Mouse (Mus musculus) thymus, adult 18-20 months (tissue): ENCODE results near the gene Foxp1.

ENCODE experiments used
- DNase-seq, 2 experiments: peaks; one replicate each; pipeline ENCODE4 v3.0.0; 2022; ENCODE audit warnings: mixed read lengths in 2 of 2

The Foxp1 gene

DNA sequence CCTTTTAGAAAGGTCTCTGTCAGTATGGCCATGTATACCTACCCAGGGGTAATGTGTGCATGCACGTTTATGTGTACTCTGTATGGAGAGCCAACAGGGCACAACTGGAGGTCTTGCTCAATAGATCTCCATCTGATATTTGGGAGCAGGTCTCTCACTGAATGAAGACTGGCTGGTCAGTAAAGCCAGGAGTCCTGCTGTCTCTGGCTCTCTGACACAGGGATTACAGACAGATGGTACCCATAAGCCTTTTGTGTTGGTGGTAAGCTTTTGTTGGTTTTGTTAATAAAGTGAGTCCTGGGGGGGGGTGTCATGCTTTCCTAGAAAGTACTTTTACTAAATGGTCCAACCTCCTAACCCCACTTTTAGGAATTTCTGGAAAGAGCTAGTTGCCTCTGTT lies 245.3 kb downstream of the Foxp1 start:
- DNase-seq, result no peak

DNA sequence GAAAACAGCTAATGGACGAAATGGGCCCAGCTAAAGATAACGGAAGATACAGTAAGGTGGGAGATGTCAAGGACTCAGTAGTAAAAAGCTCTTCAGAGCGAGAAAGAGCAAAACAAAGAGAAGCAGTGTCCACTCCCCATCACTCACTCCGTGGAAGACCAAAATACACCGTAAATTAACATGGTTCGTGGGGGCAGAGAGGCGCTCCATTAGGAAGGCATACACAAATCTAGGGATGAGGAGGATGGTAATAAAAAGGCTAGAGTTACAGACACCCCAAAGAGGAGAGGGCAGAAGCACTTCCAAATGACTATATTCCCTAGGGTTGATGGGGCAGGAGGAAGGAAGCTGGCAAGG lies 246.2 kb downstream of the Foxp1 start:
- no peak for DNase-seq

DNA sequence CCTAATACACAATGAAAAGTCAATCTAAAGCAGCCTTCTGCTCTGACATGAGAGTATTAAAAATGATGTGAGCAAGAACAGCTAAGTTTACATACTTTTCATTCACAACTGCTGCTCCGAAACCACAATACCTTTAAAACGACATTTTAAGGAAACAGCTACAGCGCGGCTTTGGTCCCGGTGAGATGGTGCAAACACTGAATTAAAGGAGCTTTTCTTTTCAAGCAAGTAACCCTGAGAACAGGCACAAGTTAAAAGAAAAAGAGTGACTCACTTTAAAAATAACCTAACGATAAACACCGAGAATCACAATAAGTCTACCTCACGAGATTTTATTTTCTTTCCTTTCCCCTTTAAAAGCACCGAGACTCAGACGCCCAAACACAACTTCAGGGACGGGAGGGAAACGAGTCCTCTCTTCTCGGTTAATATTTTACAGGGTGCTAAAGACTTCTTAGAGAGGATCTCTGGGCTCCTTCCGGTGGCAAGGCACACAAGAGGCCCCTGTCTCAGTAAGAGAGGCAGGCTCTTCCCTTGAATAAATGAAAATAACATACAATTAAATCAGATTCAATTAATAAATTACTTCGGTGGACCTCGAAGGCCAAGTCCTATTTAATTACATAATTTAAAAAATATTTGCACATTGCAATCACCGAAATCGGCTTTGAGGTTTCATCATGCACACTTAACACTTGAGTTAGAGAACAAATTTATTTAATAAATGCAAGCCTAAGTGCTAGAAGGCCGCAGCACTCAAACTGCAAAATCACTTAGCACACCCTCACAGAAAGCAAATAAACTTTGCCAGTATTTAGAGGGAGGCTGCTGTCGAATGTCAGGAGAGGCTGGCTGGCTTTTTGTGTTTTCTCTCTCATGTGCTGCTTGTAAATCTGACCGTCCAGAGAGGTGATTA lies 246.9 kb downstream of the Foxp1 start:
- no peak for DNase-seq

DNA sequence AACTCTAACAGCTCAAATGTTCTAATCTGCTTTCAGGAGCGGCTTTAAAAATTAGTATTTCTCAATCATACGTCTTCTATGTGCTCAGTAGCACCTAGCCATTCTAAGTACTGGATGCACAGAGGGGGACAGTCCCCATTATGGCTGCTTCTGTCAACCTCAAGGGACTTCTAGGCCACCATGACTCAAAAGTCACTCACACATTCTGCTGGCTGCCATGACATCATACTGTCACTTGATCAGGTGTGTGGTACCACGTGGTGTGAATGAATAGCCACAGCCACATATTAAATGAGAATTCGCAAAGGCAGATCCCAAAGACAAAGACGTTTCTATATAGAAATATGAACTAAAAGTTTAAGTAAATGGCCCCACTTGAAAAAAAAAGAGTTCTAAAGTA lies 247.9 kb downstream of the Foxp1 start:
- no peak for DNase-seq

DNA sequence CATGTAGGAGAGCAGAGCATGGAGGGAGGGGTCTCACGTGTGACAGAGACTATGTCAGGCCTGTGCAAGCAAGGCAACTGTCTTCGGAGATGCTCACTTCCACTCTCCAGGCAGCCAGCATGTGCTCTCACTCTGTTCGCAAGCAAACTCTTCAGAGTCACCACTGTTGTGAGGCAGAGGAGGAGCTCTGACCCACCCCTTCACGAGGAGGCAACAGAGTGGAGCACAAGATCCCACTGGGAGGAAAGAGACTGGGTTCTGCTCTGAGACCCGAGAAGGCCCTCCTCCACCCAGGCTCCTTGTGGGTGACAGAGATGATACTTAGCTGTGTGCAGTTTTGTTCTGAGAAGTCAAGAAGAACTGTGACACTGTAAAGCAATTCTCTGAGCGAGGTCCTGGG lies 248.3 kb downstream of the Foxp1 start:
- no peak for DNase-seq

DNA sequence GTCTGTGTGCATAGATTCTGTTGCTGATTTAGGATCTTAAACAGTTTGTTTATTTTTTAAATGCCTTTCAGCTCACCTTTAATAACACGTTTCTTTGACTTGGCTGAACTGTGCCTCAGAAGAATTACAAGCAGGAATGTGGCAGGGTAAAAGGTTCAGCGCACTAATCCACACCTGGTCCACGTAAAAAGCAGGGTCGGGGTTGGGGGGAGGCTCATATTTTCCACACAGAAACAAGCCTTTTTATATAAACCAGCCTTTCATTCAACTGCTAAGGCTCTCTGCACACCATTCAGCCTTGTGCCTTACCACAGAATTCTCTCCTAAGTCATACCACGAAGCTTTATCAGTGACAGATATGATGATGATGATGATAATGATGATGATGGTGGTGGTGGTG lies 249.3 kb downstream of the Foxp1 start:
- no peak for DNase-seq

DNA sequence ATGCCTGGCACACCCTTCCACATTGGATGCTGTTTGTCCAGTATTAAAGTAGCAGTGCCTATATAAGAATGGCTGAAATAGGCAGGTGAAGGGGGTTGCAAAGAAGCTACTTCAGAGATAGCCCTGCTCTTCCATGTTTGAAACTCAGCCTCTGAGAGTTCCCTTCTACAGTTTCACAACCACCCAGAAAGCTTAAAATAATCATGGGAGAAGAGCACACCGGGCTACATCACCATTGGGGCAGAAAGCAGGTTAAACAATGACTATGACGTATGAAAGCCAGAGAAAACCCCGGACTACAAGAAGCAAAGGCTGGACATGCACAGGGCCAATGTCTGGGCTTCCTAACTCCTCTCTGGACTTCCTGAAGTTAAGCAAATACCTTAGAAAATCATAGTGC lies 250.3 kb downstream of the Foxp1 start:
- DNase-seq, result no peak

DNA sequence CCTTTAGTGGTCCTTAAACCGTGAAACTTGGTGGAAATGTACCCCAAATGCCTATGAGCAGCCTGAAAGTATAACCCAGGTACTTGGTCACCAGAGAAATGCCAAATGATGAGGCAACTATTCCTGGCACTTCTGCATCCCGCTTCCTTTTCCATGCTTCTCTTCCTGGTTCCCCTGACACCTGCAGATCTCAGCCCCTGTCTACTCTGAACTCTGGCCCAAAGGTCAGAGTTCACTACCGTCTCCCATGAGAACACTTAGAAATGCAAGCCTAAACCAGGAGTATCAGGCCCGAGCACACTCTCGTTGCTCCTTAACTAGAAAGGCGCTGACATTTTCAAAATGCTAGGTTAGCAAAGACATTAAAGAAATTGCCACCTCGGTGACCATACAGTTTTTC lies 250.8 kb downstream of the Foxp1 start:
- no peak for DNase-seq

DNA sequence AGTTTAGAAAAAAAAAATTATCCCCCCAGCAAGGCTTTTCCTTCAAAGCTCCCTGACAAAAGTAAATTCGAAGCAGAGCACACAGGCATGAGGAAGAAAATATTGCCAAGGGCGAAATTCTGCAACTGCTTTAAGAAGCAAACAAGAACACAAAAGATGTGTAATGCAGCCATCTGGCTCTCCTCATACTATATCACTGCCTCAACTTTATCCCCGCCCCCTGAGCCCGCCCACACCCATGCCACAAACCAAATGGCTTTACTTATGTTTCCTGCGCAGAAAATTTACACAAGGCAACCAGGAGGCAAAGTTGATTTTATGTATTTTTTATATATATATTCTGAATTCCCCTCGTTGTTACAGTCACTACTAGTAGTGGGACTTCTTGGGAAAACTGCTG lies 252.6 kb downstream of the Foxp1 start:
- DNase-seq, result peak; percentile 14 to 23

DNA sequence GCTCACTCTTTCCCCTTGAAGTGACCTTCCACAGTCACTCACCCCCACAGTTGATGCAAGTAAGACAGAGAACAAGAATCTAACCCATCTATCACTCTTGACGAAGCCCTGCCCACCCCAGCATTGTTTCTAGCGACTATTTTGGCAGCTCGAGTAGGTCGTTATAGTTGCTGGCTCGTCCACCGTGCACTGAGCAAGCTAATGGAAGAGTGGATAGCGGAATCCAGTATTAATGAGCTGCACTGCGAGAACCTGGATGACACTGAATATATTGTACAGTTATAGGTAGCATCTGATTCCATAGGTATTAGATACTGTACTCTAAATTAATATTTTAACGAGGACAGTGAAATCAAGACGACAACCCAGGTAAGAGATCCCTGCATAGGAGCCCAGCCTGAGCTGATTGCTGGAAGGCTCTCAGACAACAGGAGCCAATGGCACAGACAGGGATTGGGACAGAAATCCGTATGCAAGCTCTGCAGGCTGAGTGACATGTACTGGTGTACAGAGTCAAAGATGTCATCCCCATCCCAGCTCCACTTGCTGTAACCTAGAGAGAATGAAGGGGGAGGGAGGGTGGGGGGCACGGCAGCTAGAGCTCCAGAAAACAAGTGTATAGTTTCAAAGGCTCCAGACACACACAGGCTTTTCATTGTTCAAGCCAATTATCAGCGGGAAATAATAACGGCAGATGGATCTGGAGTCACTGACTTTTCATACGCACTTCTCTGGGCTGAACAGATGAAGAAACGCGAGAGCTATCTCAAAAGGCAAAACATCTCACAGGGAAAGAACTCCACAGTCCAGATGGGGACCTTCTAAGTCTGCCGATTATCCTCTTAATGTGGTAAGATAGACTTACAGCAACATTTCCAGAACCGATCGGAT lies 254.1 kb downstream of the Foxp1 start:
- no peak for DNase-seq

DNA sequence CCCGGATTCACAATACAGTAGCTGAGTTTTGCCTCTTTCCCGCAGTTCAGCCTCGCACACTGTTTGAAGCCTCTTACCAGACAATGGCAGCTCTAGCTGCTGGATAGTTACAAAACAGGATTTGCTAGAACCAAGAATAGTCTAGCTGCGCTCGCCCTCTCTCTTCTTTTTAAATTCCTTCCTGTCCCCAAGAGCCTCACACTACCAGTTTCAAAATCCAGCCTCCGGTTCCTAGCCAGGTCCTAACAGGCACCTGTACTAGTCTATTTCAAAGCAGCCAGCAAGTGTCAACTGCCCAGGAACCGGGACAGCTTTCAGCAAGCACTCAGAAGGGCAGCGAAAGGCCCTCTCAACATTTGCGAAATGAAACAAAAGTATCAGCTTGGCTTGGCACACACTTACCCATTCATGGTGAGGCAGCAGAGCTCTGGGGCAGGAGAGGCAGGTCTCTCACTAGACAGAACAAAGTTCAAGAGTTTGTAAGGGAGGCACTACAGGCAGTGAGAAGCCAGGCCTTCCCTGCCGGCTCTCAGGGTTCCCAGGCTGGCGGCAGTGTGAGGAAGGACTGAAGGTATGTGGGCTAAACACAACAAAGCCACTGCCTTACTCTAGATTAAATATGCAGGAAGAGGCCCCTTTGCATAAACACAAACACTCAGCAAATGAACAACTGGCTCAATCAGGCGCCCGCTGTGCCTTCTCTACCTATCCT lies 256.4 kb downstream of the Foxp1 start:
- peak in 1 of 2 experiments; percentile 35 for DNase-seq

DNA sequence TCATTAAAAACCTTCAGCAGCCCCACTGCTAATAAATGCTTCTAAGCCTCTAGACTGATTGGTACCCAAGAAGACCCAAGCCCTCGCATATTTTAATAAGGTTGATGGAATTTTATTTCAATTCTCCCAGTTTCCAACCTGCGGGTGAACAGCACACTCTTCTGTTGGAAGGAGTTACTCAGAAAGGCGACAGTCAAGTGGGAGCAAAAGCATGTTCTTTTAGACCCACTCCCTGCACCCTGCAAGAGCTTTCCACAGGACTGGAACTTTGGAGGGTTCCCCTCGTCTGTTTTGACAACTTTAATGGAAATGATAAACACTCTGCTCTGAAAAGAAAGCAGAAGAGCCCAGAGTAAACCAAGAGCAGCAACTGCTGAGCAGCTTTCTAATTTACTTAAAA lies 257.3 kb downstream of the Foxp1 start:
- DNase-seq, result no peak

DNA sequence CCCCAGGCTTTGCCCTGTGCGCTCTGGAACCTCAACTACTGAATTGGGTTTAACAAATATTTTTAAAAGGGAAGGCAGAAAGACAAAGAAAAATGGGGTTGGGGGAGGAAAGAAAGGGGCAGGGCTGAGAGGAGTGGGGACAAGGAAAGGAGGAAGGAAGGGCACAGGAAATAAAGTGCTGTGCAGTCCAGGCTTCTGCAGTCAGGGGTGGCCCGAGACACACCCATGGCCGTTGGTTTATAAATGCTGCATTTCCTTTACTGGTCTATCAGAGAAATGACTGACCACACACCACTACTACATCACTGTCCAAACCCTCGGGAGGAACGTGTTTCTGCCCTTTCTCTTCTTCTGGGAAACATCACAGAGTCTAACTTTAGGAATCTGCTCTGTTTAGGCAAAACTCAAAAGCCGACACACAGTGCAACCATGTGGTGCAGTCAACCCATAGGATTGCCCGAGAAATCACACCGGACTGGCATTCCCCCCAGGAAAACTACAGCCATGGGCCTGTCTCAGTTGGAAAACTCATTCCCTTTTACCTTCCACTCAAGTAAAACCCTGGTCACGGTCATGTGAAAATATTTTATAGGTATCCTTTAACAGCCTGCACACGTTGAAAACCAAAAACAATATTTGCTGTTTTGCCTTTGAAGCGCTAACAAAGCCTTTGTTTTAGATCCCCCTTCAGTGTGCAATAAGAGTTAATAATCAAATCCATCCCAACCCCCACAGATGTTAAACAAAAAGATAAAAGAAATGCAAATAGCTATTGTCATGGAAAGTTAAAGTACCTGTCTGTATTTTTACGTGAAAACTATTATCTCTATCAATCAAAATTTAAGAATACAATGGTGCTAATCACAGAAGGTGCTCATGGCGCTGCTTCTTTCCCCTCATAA lies 258.1 kb downstream of the Foxp1 start:
- no peak for DNase-seq

DNA sequence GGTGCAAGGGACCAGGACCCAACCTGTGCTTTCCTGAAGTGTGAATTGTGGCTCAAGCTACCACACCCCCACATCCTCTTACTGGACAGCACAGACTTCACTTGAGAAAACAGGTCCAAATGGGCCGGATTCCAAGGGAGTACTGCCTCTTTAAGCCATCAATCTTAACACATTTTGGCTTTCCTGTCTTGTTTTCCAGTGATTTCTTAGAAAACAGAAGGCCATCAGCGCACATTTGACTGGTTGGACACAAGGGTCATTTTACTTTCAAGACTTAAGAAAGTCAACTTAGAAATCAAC lies 258.7 kb downstream of the Foxp1 start:
- DNase-seq, result no peak

DNA sequence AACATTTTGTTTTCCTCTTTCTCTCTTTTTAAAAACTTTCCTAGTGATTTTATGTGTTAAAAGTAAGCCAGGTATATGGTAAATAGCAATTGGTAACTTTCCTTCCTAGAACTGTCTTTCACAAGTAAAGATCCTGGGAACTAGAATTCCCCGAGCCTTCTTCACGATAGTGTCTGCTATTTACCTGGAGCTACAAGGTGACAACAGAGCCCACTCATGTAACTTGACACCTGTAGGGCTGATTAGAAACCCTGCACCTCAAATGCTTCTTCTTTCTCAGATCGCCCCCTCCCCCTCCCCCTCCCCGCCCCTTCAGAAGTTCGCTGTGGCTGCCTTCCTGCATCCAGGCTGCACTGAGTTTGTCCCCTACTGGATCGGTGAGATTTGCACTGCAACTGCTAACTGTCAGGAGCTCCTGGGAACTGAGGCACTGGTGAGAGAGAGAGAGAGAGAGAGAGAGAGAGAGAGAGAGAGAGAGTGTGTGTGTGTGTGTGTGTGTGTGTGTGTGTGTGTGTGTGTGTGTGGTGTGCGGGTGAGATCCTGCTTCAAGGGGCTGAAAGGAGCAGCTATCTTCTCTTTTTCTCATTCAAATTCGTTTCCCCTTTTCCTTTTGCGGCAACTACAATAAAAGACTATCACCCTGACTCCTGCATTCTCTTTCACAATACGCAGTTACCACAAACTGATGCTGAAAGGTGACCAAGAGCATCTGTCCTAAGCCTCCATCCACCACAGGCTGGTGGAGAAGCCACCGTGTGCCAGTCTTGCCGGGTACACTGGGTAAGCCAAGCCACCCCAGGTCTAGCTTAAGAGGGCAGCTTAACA lies 259.2 kb downstream of the Foxp1 start:
- DNase-seq, result peak in 1 of 2 experiments; percentile 17

DNA sequence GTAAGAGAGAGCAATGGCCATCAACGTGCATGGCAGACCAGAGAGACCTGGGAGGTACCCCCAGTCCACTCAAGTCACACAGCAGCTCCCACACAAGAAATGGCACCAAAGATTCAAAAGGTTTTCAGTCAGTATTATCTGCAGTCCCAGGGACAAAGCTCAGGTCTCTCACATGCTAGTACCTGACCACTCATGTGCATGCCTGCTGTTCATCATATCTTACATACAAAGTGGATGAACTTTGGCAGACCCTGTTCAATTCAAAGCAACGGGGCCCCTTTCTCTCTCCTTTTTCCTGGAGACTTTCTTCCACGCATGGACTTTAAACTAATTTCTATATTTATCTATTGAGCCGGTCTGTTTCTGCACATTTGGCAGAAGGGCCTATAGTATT lies 260.8 kb downstream of the Foxp1 start:
- peak in 1 of 2 experiments; percentile 10 for DNase-seq

DNA sequence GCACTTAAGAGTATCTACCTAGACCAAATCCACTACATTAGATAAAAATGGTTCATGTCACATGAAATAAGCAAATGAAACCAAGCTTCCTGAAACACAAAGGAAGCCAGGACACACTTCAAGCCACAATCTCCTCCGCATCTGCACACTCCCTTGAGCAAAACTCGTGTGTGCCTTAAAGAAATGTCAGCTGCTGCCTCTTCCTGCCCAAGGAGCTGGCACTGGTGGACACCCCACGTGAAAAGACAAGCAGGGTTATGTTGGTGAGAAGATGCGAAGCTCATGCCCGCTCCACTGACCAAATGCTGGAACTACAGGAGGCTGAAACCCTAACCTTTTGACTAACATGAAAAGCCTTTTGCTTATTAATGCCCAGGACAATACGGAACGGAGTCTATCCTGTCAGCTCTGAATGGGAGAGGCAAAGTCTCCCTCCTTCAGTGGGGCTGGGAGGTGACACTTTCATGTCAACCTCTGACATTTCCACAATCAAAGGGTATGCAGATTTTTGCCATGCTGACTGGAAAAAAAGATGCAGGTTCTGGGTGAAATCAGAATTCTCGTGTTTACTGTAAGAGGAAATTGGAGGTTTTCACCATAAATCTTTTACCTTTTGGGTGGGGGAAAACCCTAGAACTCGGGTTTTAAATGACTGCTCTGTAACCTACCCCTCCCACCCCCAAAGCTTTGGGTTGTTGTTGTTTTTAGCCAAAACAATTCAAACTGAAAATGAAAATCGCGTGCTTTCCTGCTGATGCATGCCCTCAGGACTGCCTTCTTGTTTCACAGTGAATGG lies 261.4 kb downstream of the Foxp1 start:
- peak in 1 of 2 experiments; percentile 46 for DNase-seq

DNA sequence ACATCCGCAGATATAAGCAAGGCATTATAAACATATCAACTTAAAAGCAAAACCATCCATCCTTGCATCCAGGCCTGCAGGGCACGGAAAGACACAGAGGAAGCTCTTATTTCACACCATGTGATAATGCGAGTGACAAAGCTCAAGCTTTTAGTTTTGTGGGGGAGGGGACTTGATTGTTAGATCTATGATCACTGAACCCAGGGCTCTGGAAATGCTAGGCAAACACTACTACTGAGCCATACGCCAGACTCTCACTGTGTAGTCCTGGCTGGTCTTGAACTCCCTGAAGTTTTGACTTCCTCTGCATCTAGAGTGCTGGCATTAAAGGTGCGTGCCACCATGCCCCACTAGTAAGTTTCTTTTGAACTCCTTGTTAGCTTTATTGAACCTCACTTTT lies 264.2 kb downstream of the Foxp1 start:
- no peak for DNase-seq

DNA sequence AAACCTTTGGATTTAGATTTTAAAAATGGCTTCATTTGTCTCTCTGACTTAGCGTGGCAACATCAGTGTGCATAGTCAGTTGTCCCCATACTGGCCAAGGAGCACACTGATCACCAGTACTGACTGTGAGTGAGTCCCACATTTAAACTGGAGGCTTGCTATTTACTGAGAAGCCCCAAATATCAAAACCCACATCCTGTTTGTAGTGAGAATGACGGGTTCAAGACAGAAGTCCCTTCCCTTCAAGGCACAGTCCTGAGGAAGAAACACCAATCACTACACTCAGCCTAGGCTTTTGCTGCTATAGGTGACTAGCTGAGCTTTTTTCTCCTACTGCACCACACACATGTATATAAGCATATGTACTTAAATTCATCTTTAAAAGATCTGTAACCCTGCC lies 264.8 kb downstream of the Foxp1 start:
- DNase-seq, result no peak

DNA sequence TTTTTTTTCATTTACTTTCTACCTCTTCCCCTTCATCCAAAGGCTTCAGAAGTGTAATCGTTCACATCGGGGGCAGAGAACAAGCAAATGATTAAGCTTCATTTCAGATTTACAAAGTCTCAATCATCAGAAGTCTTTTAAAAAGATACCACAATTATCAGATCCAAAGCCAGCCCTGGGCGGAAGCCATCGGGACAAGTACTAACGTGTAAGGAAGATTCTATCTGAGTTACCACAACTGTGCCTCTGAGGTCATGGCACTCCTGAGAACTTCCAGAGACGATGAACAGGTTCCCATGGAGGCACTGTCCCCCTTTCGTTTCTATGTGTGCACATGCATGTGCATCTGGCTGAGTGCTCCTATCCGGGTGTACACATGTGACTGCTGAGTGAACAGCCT lies 269.2 kb downstream of the Foxp1 start:
- DNase-seq, result no peak

DNA sequence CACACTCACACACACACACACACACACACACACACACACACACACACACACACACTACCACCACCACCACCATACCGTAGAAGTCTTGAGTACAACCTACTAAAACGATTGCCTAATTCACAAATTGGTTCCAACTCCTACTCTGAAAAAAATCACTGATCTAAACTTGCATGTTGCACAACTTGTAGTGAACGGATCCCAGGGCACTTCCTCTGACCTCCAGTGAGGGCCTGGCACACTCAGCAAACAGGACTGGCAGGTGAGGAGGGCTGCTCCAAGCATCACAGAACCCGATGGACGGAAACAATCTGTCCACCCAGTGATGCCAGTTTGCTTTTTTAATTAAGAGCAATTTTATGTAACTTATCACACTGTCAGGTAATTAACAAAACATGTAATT lies 269.7 kb downstream of the Foxp1 start:
- DNase-seq, result no peak
